Mouse (Mus musculus): ENCODE measurements around the gene AC161166.1. TPM values are rescaled to one million over a fixed set of nuclear protein-coding genes. Genes with fewer than 3 reads are reported as not detected.

AC161166.1 gene
- polyA plus RNA-seq (2015; fragmentation: Nextera tagmentation; extraction: Ambion mirVana) = not detected in 2 replicates

- H3K27ac ChIP-seq (replicated peaks) = no peak within 1 kb of the TSS
- peaks cover 9% of the 10 kb centered on the region for H3K4me1 ChIP-seq (replicated peaks)
- H3K4me3 ChIP-seq (replicated peaks) = no peak within 1 kb of the TSS
- 77% methylated on average over 7 of the region's 7 CpGs for WGBS (ENCODE audit: insufficient replicate concordance)
- no peak within 1 kb of the TSS for H3K4me2 ChIP-seq
- no peaks in the 10 kb centered on the region for H3K9me3 ChIP-seq (replicated peaks)
- H3K9ac ChIP-seq = no peak within 1 kb of the TSS
- H3K27me3 ChIP-seq = no peaks in the 10 kb centered on the region
- no peaks in the 10 kb centered on the region for H3K36me3 ChIP-seq (replicated peaks)
- ATAC-seq (ENCODE audit: insufficient read depth) = no peak
Observed at GRCm38 (mm10) chr7:24512355-24512754, at the start of gene AC161166.1. TSS of gene AC161166.1 (minus strand) at chr7:24512455.

GRCm38 (mm10) chr7:24561450-24561849 is 49.2 kb upstream of the AC161166.1 start:
- H3K36me3 ChIP-seq (replicated peaks) = peaks cover 60% of the 10 kb centered on the region
- 75% methylated on average over 4 of the region's 4 CpGs for WGBS (ENCODE audit: insufficient replicate concordance)
- H3K4me2 ChIP-seq = no peak overlapping the region
- ATAC-seq (ENCODE audit: insufficient read depth) = no peak
- H3K27me3 ChIP-seq = no peaks in the 10 kb centered on the region
- H3K4me3 ChIP-seq (replicated peaks) = no peak overlapping the region
- H3K27ac ChIP-seq (replicated peaks) = no peak overlapping the region
- 0 out of 2 replicates have a peak, but pooled peaks cover 3% of the 10 kb centered on the region for H3K4me1 ChIP-seq (replicated peaks)
- no peaks in the 10 kb centered on the region for H3K9me3 ChIP-seq (replicated peaks)
- H3K9ac ChIP-seq = no peak overlapping the region

- no peak overlapping the region for H3K27ac ChIP-seq (replicated peaks)
- no peak for ATAC-seq (ENCODE audit: insufficient read depth)
- 78% methylated on average over 10 of the region's 10 CpGs for WGBS (ENCODE audit: insufficient replicate concordance)
- no peak overlapping the region for H3K9ac ChIP-seq
- H3K9me3 ChIP-seq (replicated peaks) = no peaks in the 10 kb centered on the region
- no peaks in the 10 kb centered on the region for H3K27me3 ChIP-seq
- H3K4me3 ChIP-seq (replicated peaks) = no peak overlapping the region
- no peak overlapping the region for H3K4me2 ChIP-seq
- peaks cover 52% of the 10 kb centered on the region for H3K36me3 ChIP-seq (replicated peaks)
- H3K4me1 ChIP-seq (replicated peaks) = peaks cover 6% of the 10 kb centered on the region; the same call in 1 of the 2 replicates
Observed at GRCm38 (mm10) chr7:24555786-24556185, 43.5 kb upstream of the AC161166.1 start.

GRCm38 (mm10) chr7:24551985-24552759 is 39.9 kb upstream of the AC161166.1 start:
- H3K4me1 ChIP-seq (replicated peaks) = peaks cover 15% of the 10 kb centered on the region
- 76% methylated on average over 12 of the region's 12 CpGs for WGBS (ENCODE audit: insufficient replicate concordance)
- H3K4me3 ChIP-seq (replicated peaks) = no peak overlapping the region
- peaks cover 58% of the 10 kb centered on the region for H3K36me3 ChIP-seq (replicated peaks)
- peak overlapping the region; percentile 59 for H3K27ac ChIP-seq (replicated peaks)
- no peaks in the 10 kb centered on the region for H3K27me3 ChIP-seq
- H3K9ac ChIP-seq = no peak overlapping the region
- peak overlapping the region; percentile 23; the same call in 1 of the 2 replicates for H3K4me2 ChIP-seq
- H3K9me3 ChIP-seq (replicated peaks) = no peaks in the 10 kb centered on the region
- ATAC-seq (ENCODE audit: insufficient read depth) = peak; percentile 74

- H3K27me3 ChIP-seq = no peaks in the 10 kb centered on the region
Observed at GRCm38 (mm10) chr7:24547534-24548036, 35.3 kb upstream of the AC161166.1 start.

GRCm38 (mm10) chr7:24546634-24547389 is 34.6 kb upstream of the AC161166.1 start:
- H3K4me2 ChIP-seq = peak overlapping the region; percentile 82
- WGBS (ENCODE audit: insufficient replicate concordance) = 1% methylated on average over 57 of the region's 57 CpGs
- H3K9me3 ChIP-seq (replicated peaks) = no peaks in the 10 kb centered on the region

More at GRCm38 (mm10) chr7:24547534-24548036, 35.3 kb upstream of the AC161166.1 start:
- Histone ChIP-seq H3K9ac (peak overlapping the region; percentile 93), H3K4me1 (replicated peaks) (peaks cover 31% of the 10 kb centered on the region), H3K36me3 (replicated peaks) (peaks cover 29% of the 10 kb centered on the region), H3K4me2 (peak overlapping the region; percentile 82), H3K4me3 (replicated peaks) (peak overlapping the region; percentile 89), H3K27ac (replicated peaks) (peak overlapping the region; percentile 72), H3K9me3 (replicated peaks) (no peaks in the 10 kb centered on the region)
- WGBS (ENCODE audit: insufficient replicate concordance) = 23% methylated on average over 13 of the region's 13 CpGs
- ATAC-seq (ENCODE audit: insufficient read depth) = no peak

GRCm38 (mm10) chr7:24546068-24546614 is 33.9 kb upstream of the AC161166.1 start, which contains the start of the genes Pinlyp and Xrcc1:
TSS of gene Pinlyp (minus strand) at chr7:24546118.
TSS of gene Xrcc1 (plus strand) at chr7:24546289.
- Histone ChIP-seq H3K4me3 (replicated peaks) (peak within 1 kb of the TSS; percentile 89), H3K9ac (peak within 1 kb of the TSS; percentile 93), H3K36me3 (replicated peaks) (peaks cover 22% of the 10 kb centered on the region), H3K9me3 (replicated peaks) (no peaks in the 10 kb centered on the region), H3K4me2 (peak within 1 kb of the TSS; percentile 82), H3K27me3 (no peaks in the 10 kb centered on the region), H3K4me1 (replicated peaks) (peaks cover 27% of the 10 kb centered on the region), H3K27ac (replicated peaks) (peak within 1 kb of the TSS; percentile 72)
- 41% methylated on average over 13 of the region's 13 CpGs for WGBS (ENCODE audit: insufficient replicate concordance)
- no peak for ATAC-seq (ENCODE audit: insufficient read depth)

More at GRCm38 (mm10) chr7:24546634-24547389, 34.6 kb upstream of the AC161166.1 start:
- peaks cover 22% of the 10 kb centered on the region for H3K36me3 ChIP-seq (replicated peaks)
- peak overlapping the region; percentile 93 for H3K9ac ChIP-seq
- H3K27me3 ChIP-seq = no peaks in the 10 kb centered on the region
- H3K4me1 ChIP-seq (replicated peaks) = peaks cover 31% of the 10 kb centered on the region
- H3K4me3 ChIP-seq (replicated peaks) = peak overlapping the region; percentile 89
- H3K27ac ChIP-seq (replicated peaks) = peak overlapping the region; percentile 72
- ATAC-seq (ENCODE audit: insufficient read depth) = peak; percentile 97

- no peak for ATAC-seq (ENCODE audit: insufficient read depth)
- Histone ChIP-seq H3K27ac (replicated peaks) (no peak overlapping the region), H3K4me1 (replicated peaks) (peaks cover 29% of the 10 kb centered on the region), H3K27me3 (no peaks in the 10 kb centered on the region), H3K36me3 (replicated peaks) (peaks cover 13% of the 10 kb centered on the region), H3K4me3 (replicated peaks) (no peak overlapping the region), H3K9me3 (replicated peaks) (no peaks in the 10 kb centered on the region), H3K9ac (no peak overlapping the region), H3K4me2 (no peak overlapping the region)
- WGBS (ENCODE audit: insufficient replicate concordance) = 60% methylated on average over 2 of the region's 2 CpGs
Observed at GRCm38 (mm10) chr7:24544506-24544905, 32.3 kb upstream of the AC161166.1 start.

GRCm38 (mm10) chr7:24539686-24540085 is 27.4 kb upstream of the AC161166.1 start:
- H3K27ac ChIP-seq (replicated peaks) = no peak overlapping the region
- no peak for ATAC-seq (ENCODE audit: insufficient read depth)
- H3K9me3 ChIP-seq (replicated peaks) = no peaks in the 10 kb centered on the region
- H3K27me3 ChIP-seq = no peaks in the 10 kb centered on the region
- H3K36me3 ChIP-seq (replicated peaks) = no peaks in the 10 kb centered on the region
- no peak overlapping the region for H3K4me2 ChIP-seq
- H3K4me3 ChIP-seq (replicated peaks) = no peak overlapping the region
- H3K9ac ChIP-seq = no peak overlapping the region
- whole genome bisulfite sequencing (ENCODE audit: insufficient replicate concordance) = 76% methylated on average over 4 of the region's 4 CpGs
- 0 out of 2 replicates have a peak, but pooled peaks cover 4% of the 10 kb centered on the region for H3K4me1 ChIP-seq (replicated peaks)

- Histone ChIP-seq H3K27me3 (no peaks in the 10 kb centered on the region), H3K27ac (replicated peaks) (no peak overlapping the region), H3K4me3 (replicated peaks) (no peak overlapping the region), H3K4me1 (replicated peaks) (0 out of 2 replicates have a peak, but pooled peaks cover 4% of the 10 kb centered on the region), H3K4me2 (no peak overlapping the region), H3K36me3 (replicated peaks) (peaks cover 9% of the 10 kb centered on the region), H3K9ac (no peak overlapping the region), H3K9me3 (replicated peaks) (no peaks in the 10 kb centered on the region)
- WGBS (ENCODE audit: insufficient replicate concordance) = 43% methylated on average over 5 of the region's 5 CpGs
- no peak for ATAC-seq (ENCODE audit: insufficient read depth)
Observed at GRCm38 (mm10) chr7:24538701-24539100, 26.4 kb upstream of the AC161166.1 start.
